7 mouse cellular contexts compared by ENCODE assay signal in the genomic region with DNA sequence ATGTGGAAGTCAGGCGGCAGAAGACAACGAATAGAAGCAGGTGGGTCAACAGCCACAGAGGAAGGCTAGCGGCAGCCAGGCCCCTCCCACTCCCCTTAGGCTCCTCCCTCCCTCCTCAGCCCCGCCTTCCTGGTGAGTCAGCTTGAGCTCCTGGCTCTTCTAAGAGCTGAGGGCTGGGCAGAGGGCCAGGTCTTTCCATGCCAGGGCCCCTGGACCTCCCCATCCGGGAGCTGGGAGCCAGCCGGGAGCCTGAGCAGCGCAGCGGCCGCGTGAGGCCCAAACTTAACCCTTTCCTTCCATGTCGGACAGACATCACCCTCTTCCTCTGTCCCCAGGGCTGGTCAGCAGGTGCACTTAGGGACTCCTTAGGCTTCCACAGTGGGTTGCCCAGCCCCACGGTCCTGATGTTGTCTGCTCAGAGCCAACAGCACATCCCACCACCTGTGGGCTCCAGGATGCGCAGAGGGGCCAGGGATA.
DNase-seq lines count a peak whose midpoint lies in the region; ATAC-seq and TF ChIP-seq lines count a peak whose summit lies in the region.

No protein-coding gene starts in this region.

- peak; percentile 97 for DNase-seq in embryonic facial prominence, embryonic 14.5 days (ENCODE audit: low spot score)
- DNase-seq in heart, adult 8-10 months (ENCODE audit: low spot score): peak; percentile 90
- DNase-seq in kidney, adult 8-10 months: peak; percentile 96
- DNase-seq in limb, embryonic 11.5 days (ENCODE audit: low spot score): peak; percentile 78

- ATAC-seq in embryonic facial prominence, embryonic 14.5 days (ENCODE audit: low read depth): peak; percentile 93
- ATAC-seq in limb, embryonic 11.5 days (ENCODE audit: insufficient number of reproducible peaks, low FRiP score, low TSS enrichment, low read depth): peak; percentile 48; the same call in 1 of the 2 replicates
- ATAC-seq in midbrain, embryonic 12.5 days (ENCODE audit: low FRiP score, low read depth): peak; percentile 86

- TF ChIP-seq CTCF in bone marrow macrophage, adult 2 months (IDR thresholded peaks at IDR 0.05; ENCODE audit: low read depth, low read length): no peak
- no peak for TF ChIP-seq CTCF in small intestine, adult 2 months (IDR thresholded peaks at IDR 0.05; ENCODE audit: extremely low read depth, insufficient read length, insufficient replicate concordance, low read depth, low read length)

- H3K4me3 ChIP-seq in bone marrow macrophage, adult 2 months (ENCODE audit: insufficient read depth, low read length): peak overlapping the region; percentile 8
- peak overlapping the region; percentile 20; the same call in 1 of the 2 replicates for H3K4me3 ChIP-seq in embryonic facial prominence, embryonic 14.5 days (ENCODE audit: low read depth, low read length)
- no peak overlapping the region for H3K4me3 ChIP-seq in limb, embryonic 11.5 days (ENCODE audit: low read depth, low read length)
- peak overlapping the region; percentile 25 for H3K4me3 ChIP-seq in midbrain, embryonic 12.5 days
- peak overlapping the region; percentile 54 for H3K4me3 ChIP-seq in small intestine, adult 2 months (ENCODE audit: low read depth, low read length)

- TF ChIP-seq POLR2A in bone marrow macrophage, adult 2 months (IDR thresholded peaks at IDR 0.05; ENCODE audit: borderline replicate concordance, low read depth, low read length): no peak
- no peak; the same call in 1 of the 2 replicates for TF ChIP-seq POLR2A in small intestine, adult 2 months (IDR thresholded peaks at IDR 0.05; ENCODE audit: low read depth, low read length)

- no peaks in the 10 kb centered on the region; the same call in 1 of the 2 replicates for H3K9me3 ChIP-seq in embryonic facial prominence, embryonic 14.5 days (ENCODE audit: control insufficient read depth, low read length)
- H3K9me3 ChIP-seq in limb, embryonic 11.5 days (ENCODE audit: control insufficient read depth, low read length): peaks cover 3% of the 10 kb centered on the region; the same call in 1 of the 2 replicates
- H3K9me3 ChIP-seq in midbrain, embryonic 12.5 days: peaks cover 3% of the 10 kb centered on the region; the same call in 1 of the 2 replicates

- H3K36me3 ChIP-seq in embryonic facial prominence, embryonic 14.5 days (ENCODE audit: control insufficient read depth, insufficient read depth, low read length): no peaks in the 10 kb centered on the region
- no peaks in the 10 kb centered on the region for H3K36me3 ChIP-seq in limb, embryonic 11.5 days (ENCODE audit: control insufficient read depth, insufficient read depth, low read length)
- H3K36me3 ChIP-seq in midbrain, embryonic 12.5 days: no peaks in the 10 kb centered on the region
- H3K36me3 ChIP-seq in small intestine, adult 2 months (ENCODE audit: control insufficient read depth, insufficient read depth, low read length): no peaks in the 10 kb centered on the region

- H3K9ac ChIP-seq in embryonic facial prominence, embryonic 14.5 days (ENCODE audit: low read depth, low read length): peak overlapping the region; percentile 45
- no peak overlapping the region for H3K9ac ChIP-seq in limb, embryonic 11.5 days (ENCODE audit: low read length)
- peak overlapping the region; percentile 43; the same call in 1 of the 2 replicates for H3K9ac ChIP-seq in midbrain, embryonic 12.5 days (replicated peaks)

- 3% methylated on average over 10 of the region's 13 CpGs for WGBS in embryonic facial prominence, embryonic 14.5 days
- 1% methylated on average over 13 of the region's 13 CpGs for WGBS in limb, embryonic 11.5 days
- 1% methylated on average over 13 of the region's 13 CpGs for WGBS in midbrain, embryonic 12.5 days
- WGBS in small intestine, adult 2 months: 8% methylated on average over 13 of the region's 13 CpGs

- peaks cover 10% of the 10 kb centered on the region for H3K4me1 ChIP-seq in bone marrow macrophage, adult 2 months (ENCODE audit: control insufficient read depth, insufficient read depth, low read length)
- H3K4me1 ChIP-seq in embryonic facial prominence, embryonic 14.5 days (ENCODE audit: control insufficient read depth, insufficient read depth, low read length): peaks cover 14% of the 10 kb centered on the region
- H3K4me1 ChIP-seq in limb, embryonic 11.5 days (ENCODE audit: control insufficient read depth, insufficient read depth, low read length): peaks cover 31% of the 10 kb centered on the region
- H3K4me1 ChIP-seq in midbrain, embryonic 12.5 days: peaks cover 15% of the 10 kb centered on the region
- H3K4me1 ChIP-seq in small intestine, adult 2 months (ENCODE audit: control insufficient read depth, insufficient read depth, insufficient read length, low read length): peaks cover 15% of the 10 kb centered on the region

- H3K4me2 ChIP-seq in embryonic facial prominence, embryonic 14.5 days (ENCODE audit: low read depth, low read length): peak overlapping the region; percentile 61
- H3K4me2 ChIP-seq in limb, embryonic 11.5 days (ENCODE audit: low read depth, severe bottlenecking): peak overlapping the region; percentile 30; the same call in 1 of the 2 replicates
- H3K4me2 ChIP-seq in midbrain, embryonic 12.5 days (replicated peaks): peak overlapping the region; percentile 48

- H3K27me3 ChIP-seq in embryonic facial prominence, embryonic 14.5 days (replicated peaks; ENCODE audit: control insufficient read depth, insufficient read depth, low read length): no peaks in the 10 kb centered on the region
- no peaks in the 10 kb centered on the region for H3K27me3 ChIP-seq in limb, embryonic 11.5 days (ENCODE audit: control insufficient read depth, insufficient read depth, low read length)
- peaks cover 19% of the 10 kb centered on the region for H3K27me3 ChIP-seq in midbrain, embryonic 12.5 days
- H3K27me3 ChIP-seq in small intestine, adult 2 months (ENCODE audit: control insufficient read depth, insufficient read depth, low read length): no peaks in the 10 kb centered on the region

- no peak overlapping the region for H3K27ac ChIP-seq in bone marrow macrophage, adult 2 months (ENCODE audit: insufficient read depth, low read depth, low read length)
- H3K27ac ChIP-seq in embryonic facial prominence, embryonic 14.5 days (replicated peaks; ENCODE audit: low read depth, low read length): peak overlapping the region; percentile 68; the same call in 1 of the 2 replicates
- H3K27ac ChIP-seq in limb, embryonic 11.5 days (replicated peaks; ENCODE audit: low read depth, low read length): no peak overlapping the region
- peak overlapping the region; percentile 56 for H3K27ac ChIP-seq in midbrain, embryonic 12.5 days (replicated peaks)
- peak overlapping the region; percentile 7; the same call in 1 of the 2 replicates for H3K27ac ChIP-seq in small intestine, adult 2 months (ENCODE audit: insufficient read depth, low read depth, low read length)

Comparison
In these comparisons a context has a peak if more than half of its experiments do, and no peak if none do; other contexts are left out.
1. H3K27ac ChIP-seq: peak in embryonic facial prominence, embryonic 14.5 days (single experiment), midbrain, embryonic 12.5 days (single experiment) and small intestine, adult 2 months (single experiment); none in bone marrow macrophage, adult 2 months (single experiment) and limb, embryonic 11.5 days (single experiment).
2. Peak in every context shown above with its lines, with median percentiles within 50 percentile points of each other: ATAC-seq, DNase-seq and H3K4me2 ChIP-seq.